Mouse (Mus musculus): ENCODE results near the gene Rpl36-ps4. TPM values are rescaled to one million over a fixed set of nuclear protein-coding genes. Genes with fewer than 3 reads are reported as not detected.

Rpl36-ps4 gene
- polyA plus RNA-seq (2014; fragmentation: Nextera tagmentation; extraction: Ambion mirVana) = not detected in 2 replicates

DNA sequence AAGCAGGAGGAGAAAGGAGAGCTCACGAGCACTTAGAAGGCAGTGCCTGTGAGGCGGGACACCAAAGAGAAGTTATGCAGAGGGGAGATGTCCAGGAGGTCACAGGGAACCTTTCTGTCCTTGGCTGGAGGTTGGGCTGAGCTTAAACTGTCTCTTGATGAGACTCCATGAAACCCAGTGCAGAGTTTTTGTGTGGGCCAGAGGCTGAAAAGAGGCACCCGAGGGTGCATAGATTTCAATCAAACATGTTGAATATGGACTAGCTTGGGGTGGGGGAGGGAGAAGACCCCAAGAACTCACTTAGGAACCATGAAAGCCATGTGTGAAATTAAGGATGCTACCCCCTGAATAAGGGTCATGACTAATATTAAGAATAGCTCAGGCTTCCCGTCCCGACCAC lies at the start of gene Rpl36-ps4:
TSS of gene Rpl36-ps4 (plus strand) at position 301 of the 400 bp plus-strand sequence.
- Histone ChIP-seq H3K27me3 (ENCODE audit: control insufficient read depth, insufficient read depth, low read length) (no peaks in the 10 kb centered on the region), H3K27ac (ENCODE audit: low read depth, low read length) (no peak within 1 kb of the TSS), H3K4me3 (ENCODE audit: low read depth, low read length) (no peak within 1 kb of the TSS), H3K36me3 (ENCODE audit: control insufficient read depth, insufficient read depth, low read length) (no peaks in the 10 kb centered on the region), H3K4me1 (ENCODE audit: control insufficient read depth, insufficient read depth, low read length) (peaks cover 3% of the 10 kb centered on the region; the same call in 1 of the 2 replicates), H3K9me3 (replicated peaks; ENCODE audit: control insufficient read depth, low read length) (no peaks in the 10 kb centered on the region), H3K9ac (ENCODE audit: low read depth, low read length) (no peak within 1 kb of the TSS), H3K4me2 (no peak within 1 kb of the TSS)
- 83% methylated on average over 5 of the region's 5 CpGs for WGBS (ENCODE audit: insufficient replicate concordance)
- no peak for ATAC-seq (replicated peaks; ENCODE audit: insufficient number of reproducible peaks, low FRiP score, low TSS enrichment)

- H3K4me3 ChIP-seq (ENCODE audit: low read depth, low read length) = no peak overlapping the region
- no peak overlapping the region for H3K4me2 ChIP-seq
- no peak overlapping the region for H3K27ac ChIP-seq (ENCODE audit: low read depth, low read length)
- peaks cover 6% of the 10 kb centered on the region for H3K4me1 ChIP-seq (ENCODE audit: control insufficient read depth, insufficient read depth, low read length)
- H3K9me3 ChIP-seq (replicated peaks; ENCODE audit: control insufficient read depth, low read length) = no peaks in the 10 kb centered on the region
- H3K36me3 ChIP-seq (ENCODE audit: control insufficient read depth, insufficient read depth, low read length) = no peaks in the 10 kb centered on the region
- no peak for ATAC-seq (replicated peaks; ENCODE audit: insufficient number of reproducible peaks, low FRiP score, low TSS enrichment)
- H3K27me3 ChIP-seq (ENCODE audit: control insufficient read depth, insufficient read depth, low read length) = no peaks in the 10 kb centered on the region
- H3K9ac ChIP-seq (ENCODE audit: low read depth, low read length) = no peak overlapping the region
- WGBS (ENCODE audit: insufficient replicate concordance) = 87% methylated on average over 13 of the region's 13 CpGs
These were observed 49.2 kb upstream of the Rpl36-ps4 start for GRCm38 (mm10) chr17:87871461-87872126.

GRCm38 (mm10) chr17:87872286-87872685 lies 48.5 kb upstream of the Rpl36-ps4 start:
- Histone ChIP-seq H3K9ac (ENCODE audit: low read depth, low read length) (no peak overlapping the region), H3K4me1 (ENCODE audit: control insufficient read depth, insufficient read depth, low read length) (peaks cover 6% of the 10 kb centered on the region), H3K4me3 (ENCODE audit: low read depth, low read length) (no peak overlapping the region), H3K27me3 (ENCODE audit: control insufficient read depth, insufficient read depth, low read length) (no peaks in the 10 kb centered on the region), H3K9me3 (replicated peaks; ENCODE audit: control insufficient read depth, low read length) (no peaks in the 10 kb centered on the region), H3K4me2 (no peak overlapping the region), H3K27ac (ENCODE audit: low read depth, low read length) (no peak overlapping the region), H3K36me3 (ENCODE audit: control insufficient read depth, insufficient read depth, low read length) (no peaks in the 10 kb centered on the region)
- 46% methylated on average over 4 of the region's 4 CpGs for whole genome bisulfite sequencing (ENCODE audit: insufficient replicate concordance)
- no peak for ATAC-seq (replicated peaks; ENCODE audit: insufficient number of reproducible peaks, low FRiP score, low TSS enrichment)

DNA sequence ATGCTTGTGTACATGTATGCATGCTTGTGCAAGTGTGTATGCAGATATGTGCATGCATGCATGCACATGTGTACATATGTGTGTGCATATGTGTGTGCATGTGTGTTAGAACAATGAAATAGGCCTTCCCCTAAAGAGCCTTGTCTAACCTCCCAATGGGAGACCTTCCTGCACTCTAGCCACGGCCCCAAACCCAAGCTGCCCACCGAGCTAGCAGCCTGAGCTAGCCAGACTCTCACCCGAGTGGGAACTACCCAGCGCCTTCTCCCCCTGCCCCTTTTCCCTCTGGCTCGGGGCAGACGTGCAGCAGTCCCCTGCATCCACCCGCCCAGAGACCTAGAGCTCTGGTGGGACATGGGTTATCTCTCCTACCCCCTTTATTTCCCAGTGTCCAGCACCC lies 47.3 kb upstream of the Rpl36-ps4 start:
- H3K4me1 ChIP-seq (ENCODE audit: control insufficient read depth, insufficient read depth, low read length) = peaks cover 12% of the 10 kb centered on the region
- H3K27me3 ChIP-seq (ENCODE audit: control insufficient read depth, insufficient read depth, low read length) = no peaks in the 10 kb centered on the region
- H3K4me2 ChIP-seq = no peak overlapping the region
- no peak overlapping the region for H3K9ac ChIP-seq (ENCODE audit: low read depth, low read length)
- no peaks in the 10 kb centered on the region for H3K36me3 ChIP-seq (ENCODE audit: control insufficient read depth, insufficient read depth, low read length)
- no peaks in the 10 kb centered on the region for H3K9me3 ChIP-seq (replicated peaks; ENCODE audit: control insufficient read depth, low read length)
- H3K4me3 ChIP-seq (ENCODE audit: low read depth, low read length) = no peak overlapping the region
- 81% methylated on average over 7 of the region's 7 CpGs for WGBS (ENCODE audit: insufficient replicate concordance)
- H3K27ac ChIP-seq (ENCODE audit: low read depth, low read length) = no peak overlapping the region
- no peak for ATAC-seq (replicated peaks; ENCODE audit: insufficient number of reproducible peaks, low FRiP score, low TSS enrichment)

DNA sequence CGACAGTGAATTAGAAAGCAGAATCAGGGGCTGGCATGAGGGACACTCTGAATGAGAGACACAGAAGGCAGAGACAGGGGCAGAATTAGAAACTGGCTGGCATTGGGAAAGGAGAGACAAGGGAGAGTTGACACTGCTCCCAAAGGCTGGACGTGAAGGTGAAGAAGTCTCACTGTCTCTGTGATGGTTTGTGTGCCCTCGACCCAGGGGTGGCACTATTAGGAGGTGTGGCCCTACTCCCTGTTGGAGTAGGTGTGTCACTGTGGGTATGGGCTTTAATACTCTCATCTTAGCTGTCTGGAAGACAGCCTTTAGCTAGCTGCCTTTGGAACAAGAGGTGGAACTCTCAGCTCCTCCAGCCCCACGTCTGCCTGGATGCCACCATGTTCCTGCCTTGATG lies 46.8 kb upstream of the Rpl36-ps4 start:
- ATAC-seq (replicated peaks; ENCODE audit: insufficient number of reproducible peaks, low FRiP score, low TSS enrichment) = no peak
- H3K27me3 ChIP-seq (ENCODE audit: control insufficient read depth, insufficient read depth, low read length) = no peaks in the 10 kb centered on the region
- no peaks in the 10 kb centered on the region for H3K36me3 ChIP-seq (ENCODE audit: control insufficient read depth, insufficient read depth, low read length)
- no peak overlapping the region for H3K9ac ChIP-seq (ENCODE audit: low read depth, low read length)
- H3K27ac ChIP-seq (ENCODE audit: low read depth, low read length) = no peak overlapping the region
- no peak overlapping the region for H3K4me3 ChIP-seq (ENCODE audit: low read depth, low read length)
- H3K4me1 ChIP-seq (ENCODE audit: control insufficient read depth, insufficient read depth, low read length) = peaks cover 12% of the 10 kb centered on the region
- WGBS (ENCODE audit: insufficient replicate concordance) = 71% methylated on average over 4 of the region's 4 CpGs
- no peak overlapping the region for H3K4me2 ChIP-seq
- no peaks in the 10 kb centered on the region for H3K9me3 ChIP-seq (replicated peaks; ENCODE audit: control insufficient read depth, low read length)

DNA sequence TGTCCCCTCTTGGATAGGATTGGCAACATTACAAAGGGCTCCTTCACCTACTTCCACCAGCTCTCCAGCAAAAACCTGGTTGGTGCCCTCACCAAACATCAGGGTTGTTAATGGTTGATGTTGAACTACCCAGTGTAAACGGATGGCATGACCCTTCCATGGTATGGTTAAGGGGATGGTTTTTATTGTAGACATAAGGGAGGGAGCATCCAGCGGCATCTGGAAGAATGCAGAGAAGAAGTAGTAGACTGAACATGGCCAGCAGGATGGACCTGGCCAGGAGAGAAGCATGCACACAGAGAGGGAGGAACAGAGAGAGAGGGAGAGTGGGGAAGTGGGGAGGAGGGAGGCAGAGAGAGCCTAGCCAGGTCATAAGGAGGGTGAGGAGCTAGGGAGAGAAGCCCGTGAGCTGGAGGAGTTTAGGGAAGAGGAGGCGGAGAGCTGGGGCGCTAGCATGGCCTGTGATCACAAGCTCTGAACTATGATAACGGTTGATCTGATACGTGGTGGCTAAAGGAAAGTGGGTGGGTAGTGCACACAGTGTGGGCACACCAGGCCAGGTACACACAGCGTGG lies 45.3 kb upstream of the Rpl36-ps4 start:
- Histone ChIP-seq H3K9me3 (replicated peaks; ENCODE audit: control insufficient read depth, low read length) (no peaks in the 10 kb centered on the region), H3K36me3 (ENCODE audit: control insufficient read depth, insufficient read depth, low read length) (no peaks in the 10 kb centered on the region), H3K27me3 (ENCODE audit: control insufficient read depth, insufficient read depth, low read length) (no peaks in the 10 kb centered on the region), H3K4me3 (ENCODE audit: low read depth, low read length) (no peak overlapping the region), H3K4me1 (ENCODE audit: control insufficient read depth, insufficient read depth, low read length) (peaks cover 12% of the 10 kb centered on the region), H3K27ac (ENCODE audit: low read depth, low read length) (no peak overlapping the region), H3K9ac (ENCODE audit: low read depth, low read length) (no peak overlapping the region), H3K4me2 (no peak overlapping the region)
- WGBS (ENCODE audit: insufficient replicate concordance) = 83% methylated on average over 8 of the region's 8 CpGs
- no peak for ATAC-seq (replicated peaks; ENCODE audit: insufficient number of reproducible peaks, low FRiP score, low TSS enrichment)

DNA sequence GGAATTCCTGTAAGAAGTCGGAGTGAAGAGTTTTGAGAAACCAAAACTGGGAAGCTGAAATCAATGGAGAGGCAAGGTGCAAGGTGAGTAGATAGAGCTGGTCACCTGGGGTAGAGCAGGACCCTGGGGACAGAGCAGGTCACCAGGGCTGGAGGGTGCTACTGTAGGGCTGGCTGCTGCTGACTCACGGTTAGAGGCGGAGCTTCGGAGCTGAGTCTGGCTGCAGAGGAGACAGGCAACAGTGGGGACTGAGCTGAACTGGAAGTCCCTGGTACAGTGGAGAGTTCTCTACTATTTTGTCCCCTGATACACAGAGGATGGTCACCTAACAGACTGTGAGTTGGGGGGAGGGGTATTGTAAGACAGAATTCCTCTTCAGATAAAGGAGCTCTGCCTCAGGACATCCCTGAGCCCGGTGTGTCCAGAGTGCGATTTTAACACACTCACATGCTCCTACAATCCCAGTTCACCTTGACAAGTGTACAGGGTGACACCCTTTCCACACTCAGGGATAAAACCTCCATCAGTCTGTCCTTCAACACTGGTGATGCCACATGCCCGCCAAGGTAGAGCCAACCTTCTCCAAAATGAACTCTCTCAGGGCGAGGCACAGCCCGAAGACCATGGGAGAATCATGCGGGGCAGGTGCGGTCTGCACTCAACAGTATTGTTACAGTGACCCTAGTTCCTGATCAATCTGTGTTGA lies 44.3 kb upstream of the Rpl36-ps4 start:
- Histone ChIP-seq H3K9me3 (replicated peaks; ENCODE audit: control insufficient read depth, low read length) (no peaks in the 10 kb centered on the region), H3K27me3 (ENCODE audit: control insufficient read depth, insufficient read depth, low read length) (no peaks in the 10 kb centered on the region), H3K27ac (ENCODE audit: low read depth, low read length) (no peak overlapping the region), H3K36me3 (ENCODE audit: control insufficient read depth, insufficient read depth, low read length) (no peaks in the 10 kb centered on the region), H3K4me2 (no peak overlapping the region), H3K9ac (ENCODE audit: low read depth, low read length) (no peak overlapping the region), H3K4me1 (ENCODE audit: control insufficient read depth, insufficient read depth, low read length) (peaks cover 12% of the 10 kb centered on the region), H3K4me3 (ENCODE audit: low read depth, low read length) (no peak overlapping the region)
- WGBS (ENCODE audit: insufficient replicate concordance) = 69% methylated on average over 11 of the region's 11 CpGs
- 0 out of 2 replicates have a peak, but pooled peaks have one; percentile 43 for ATAC-seq (replicated peaks; ENCODE audit: insufficient number of reproducible peaks, low FRiP score, low TSS enrichment)

- WGBS (ENCODE audit: insufficient replicate concordance) = 22% methylated on average over 25 of the region's 25 CpGs
- Histone ChIP-seq H3K4me2 (peak overlapping the region; percentile 49), H3K27ac (ENCODE audit: low read depth, low read length) (0 out of 2 replicates have a peak overlapping the region, but pooled peaks have one; percentile 35), H3K4me1 (ENCODE audit: control insufficient read depth, insufficient read depth, low read length) (peaks cover 9% of the 10 kb centered on the region), H3K36me3 (ENCODE audit: control insufficient read depth, insufficient read depth, low read length) (no peaks in the 10 kb centered on the region), H3K27me3 (ENCODE audit: control insufficient read depth, insufficient read depth, low read length) (no peaks in the 10 kb centered on the region), H3K9ac (ENCODE audit: low read depth, low read length) (peak overlapping the region; percentile 49; the same call in 1 of the 2 replicates), H3K4me3 (ENCODE audit: low read depth, low read length) (no peak overlapping the region), H3K9me3 (replicated peaks; ENCODE audit: control insufficient read depth, low read length) (no peaks in the 10 kb centered on the region)
- ATAC-seq (replicated peaks; ENCODE audit: insufficient number of reproducible peaks, low FRiP score, low TSS enrichment) = no peak
These were observed 43.3 kb upstream of the Rpl36-ps4 start for GRCm38 (mm10) chr17:87877207-87878073.
